In genomic region chr10:67094922-67095321, GRCm38 (mm10) we compare ENCODE assay signal across 11 mouse cellular contexts. TPM values are rescaled to one million over a fixed set of nuclear protein-coding genes. Genes with fewer than 3 reads are reported as not detected.
DNase-seq lines count a peak whose midpoint lies in the region; ATAC-seq and TF ChIP-seq lines count a peak whose summit lies in the region.
"Had no signal": no experiment of that assay in that cellular context is flagged by ENCODE, and none has a peak within 500 bp of the region (broad histone marks: within the 10 kb centered on the region; RNA-seq: fewer than 3 reads in every experiment).

No protein-coding gene starts in this region.

- H3K27ac ChIP-seq in limb, embryonic 13.5 days: no peak overlapping the region
- H3K27ac ChIP-seq in limb, embryonic 10.5 days: no peak overlapping the region
- H3K27ac ChIP-seq in forebrain, embryonic 16.5 days (ENCODE audit: low read length): no peak overlapping the region
- H3K27ac ChIP-seq in intestine, embryonic 16.5 days (ENCODE audit: low read length): peak overlapping the region; percentile 61
- H3K27ac ChIP-seq in stomach, embryonic 16.5 days (ENCODE audit: low read length): peak overlapping the region; percentile 25
- no peak overlapping the region for H3K27ac ChIP-seq in left cerebral cortex, adult 2 months

- H3K4me3 ChIP-seq in limb, embryonic 13.5 days: peak overlapping the region; percentile 89; the same call in 1 of the 2 replicates
- no peak overlapping the region for H3K4me3 ChIP-seq in limb, embryonic 10.5 days
- H3K4me3 ChIP-seq in forebrain, embryonic 16.5 days (replicated peaks; ENCODE audit: low read length): no peak overlapping the region
- H3K4me3 ChIP-seq in intestine, embryonic 16.5 days (ENCODE audit: low read length): no peak overlapping the region
- no peak overlapping the region for H3K4me3 ChIP-seq in stomach, embryonic 16.5 days (replicated peaks; ENCODE audit: low read length)
- H3K4me3 ChIP-seq in left cerebral cortex, adult 2 months: no peak overlapping the region

- intact Hi-C loops in left cerebral cortex, adult 2 months (cut with DNase I): loop anchor here (5.0 kb wide), 4 partner anchors 38 to 173 kb away; no protein-coding TSS in a partner anchor

- no peak for ATAC-seq in limb, embryonic 13.5 days (ENCODE audit: low FRiP score, low read depth)
- ATAC-seq in forebrain, embryonic 16.5 days: no peak
- peak; percentile 12; the same call in 1 of the 2 replicates for ATAC-seq in intestine, embryonic 16.5 days
- ATAC-seq in stomach, embryonic 16.5 days (ENCODE audit: insufficient read depth, low FRiP score): no peak
- ATAC-seq: activated CD4-positive, CD25-positive, alpha-beta regulatory T cell, adult 4 months; liver, postnatal 0 days had no signal

- peaks cover 26% of the 10 kb centered on the region for H3K4me1 ChIP-seq in limb, embryonic 13.5 days
- H3K4me1 ChIP-seq in limb, embryonic 10.5 days: peaks cover 35% of the 10 kb centered on the region
- H3K4me1 ChIP-seq in forebrain, embryonic 16.5 days (replicated peaks; ENCODE audit: control insufficient read depth, insufficient read depth, low read length): peaks cover 29% of the 10 kb centered on the region
- peaks cover 25% of the 10 kb centered on the region for H3K4me1 ChIP-seq in intestine, embryonic 16.5 days (ENCODE audit: control insufficient read depth, insufficient read depth, low read length)
- H3K4me1 ChIP-seq in stomach, embryonic 16.5 days (ENCODE audit: control insufficient read depth, insufficient read depth, low read length): peaks cover 29% of the 10 kb centered on the region

- H3K9me3 ChIP-seq in limb, embryonic 13.5 days: no peaks in the 10 kb centered on the region
- H3K9me3 ChIP-seq in limb, embryonic 10.5 days (replicated peaks): no peaks in the 10 kb centered on the region
- no peaks in the 10 kb centered on the region for H3K9me3 ChIP-seq in forebrain, embryonic 16.5 days (ENCODE audit: control insufficient read depth, low read length)
- no peaks in the 10 kb centered on the region for H3K9me3 ChIP-seq in intestine, embryonic 16.5 days (ENCODE audit: control insufficient read depth, low read length)
- H3K9me3 ChIP-seq in stomach, embryonic 16.5 days (replicated peaks; ENCODE audit: control insufficient read depth, low read length): no peaks in the 10 kb centered on the region

- H3K4me2 ChIP-seq in limb, embryonic 13.5 days (replicated peaks): no peak overlapping the region; the same call in 1 of the 2 replicates
- peak overlapping the region; percentile 63; the same call in 1 of the 2 replicates for H3K4me2 ChIP-seq in forebrain, embryonic 16.5 days (ENCODE audit: low read length)
- H3K4me2 ChIP-seq in intestine, embryonic 16.5 days (ENCODE audit: low read depth, low read length): no peak overlapping the region; the same call in 1 of the 2 replicates
- H3K4me2 ChIP-seq in stomach, embryonic 16.5 days (ENCODE audit: low read depth, low read length): peak overlapping the region; percentile 78

- 89% methylated on average over 7 of the region's 7 CpGs for WGBS in limb, embryonic 13.5 days
- 93% methylated on average over 7 of the region's 7 CpGs for WGBS in limb, embryonic 10.5 days
- WGBS in forebrain, embryonic 16.5 days: 85% methylated on average over 7 of the region's 7 CpGs
- 68% methylated on average over 7 of the region's 7 CpGs for WGBS in intestine, embryonic 16.5 days
- 68% methylated on average over 7 of the region's 7 CpGs for WGBS in stomach, embryonic 16.5 days

- H3K9ac ChIP-seq in limb, embryonic 13.5 days: no peak overlapping the region
- no peak overlapping the region for H3K9ac ChIP-seq in forebrain, embryonic 16.5 days (replicated peaks; ENCODE audit: low read depth, low read length)
- no peak overlapping the region for H3K9ac ChIP-seq in intestine, embryonic 16.5 days (ENCODE audit: low read depth, low read length)
- no peak overlapping the region for H3K9ac ChIP-seq in stomach, embryonic 16.5 days (ENCODE audit: low read length)
- H3K9ac ChIP-seq: liver, postnatal 0 days had no signal

- H3K27me3 ChIP-seq in limb, embryonic 13.5 days: no peaks in the 10 kb centered on the region
- no peaks in the 10 kb centered on the region for H3K27me3 ChIP-seq in limb, embryonic 10.5 days (ENCODE audit: low read depth, poor library complexity, severe bottlenecking)
- no peaks in the 10 kb centered on the region for H3K27me3 ChIP-seq in forebrain, embryonic 16.5 days (replicated peaks; ENCODE audit: control insufficient read depth, insufficient read depth, low read length)
- no peaks in the 10 kb centered on the region for H3K27me3 ChIP-seq in intestine, embryonic 16.5 days (replicated peaks; ENCODE audit: control insufficient read depth, insufficient read depth, low read length)
- no peaks in the 10 kb centered on the region for H3K27me3 ChIP-seq in stomach, embryonic 16.5 days (ENCODE audit: control insufficient read depth, insufficient read depth, low read length)

- DNase-seq in limb, embryonic 10.5 days (ENCODE audit: low spot score): no peak
- no peak for DNase-seq in left cerebral cortex, adult 2 months (ENCODE audit: extremely low spot score in 1 of 2, low spot score in 2 of 2)
- no peak for DNase-seq in layer of hippocampus, adult 8-10 months (ENCODE audit: low spot score in 2 of 2)
- DNase-seq: cerebellum, adult 11-12 months; liver, postnatal 0 days; right cerebral cortex, postnatal 25 days had no signal

- no peak for TF ChIP-seq CTCF in left cerebral cortex, adult 2 months (IDR thresholded peaks at IDR 0.05)

- no peaks in the 10 kb centered on the region for H3K36me3 ChIP-seq in limb, embryonic 13.5 days
- peaks cover 6% of the 10 kb centered on the region for H3K36me3 ChIP-seq in limb, embryonic 10.5 days
- H3K36me3 ChIP-seq in forebrain, embryonic 16.5 days (ENCODE audit: control insufficient read depth, insufficient read depth): no peaks in the 10 kb centered on the region
- no peaks in the 10 kb centered on the region for H3K36me3 ChIP-seq in intestine, embryonic 16.5 days (ENCODE audit: control insufficient read depth, insufficient read depth, low read length)
- no peaks in the 10 kb centered on the region for H3K36me3 ChIP-seq in stomach, embryonic 16.5 days (ENCODE audit: control insufficient read depth, insufficient read depth, low read length)

RNA-seq across cellular contexts. Expression of gene Jmjd1c, which starts 1.0 kb away (rescaled TPM):
- 47.3 and 52.4 TPM in 2 replicates for polyA plus RNA-seq in limb, embryonic 13.5 days (2015; fragmentation: Nextera tagmentation; extraction: Ambion mirVana)
- polyA plus RNA-seq in limb, embryonic 10.5 days (2016; fragmentation: Nextera tagmentation; extraction: Ambion mirVana): 27.6 and 31.6 TPM in 2 replicates
- 51.8 and 55.2 TPM in 2 replicates for polyA plus RNA-seq in forebrain, embryonic 16.5 days (2015; fragmentation: Nextera tagmentation; extraction: Ambion mirVana)
- polyA plus RNA-seq in intestine, embryonic 16.5 days (2015; fragmentation: Nextera tagmentation; extraction: Ambion mirVana): 21.9 and 22.2 TPM in 2 replicates
- 26.7 and 30.3 TPM in 2 replicates for polyA plus RNA-seq in stomach, embryonic 16.5 days (2015; fragmentation: Nextera tagmentation; extraction: Ambion mirVana)
- 100 to 1,000 TPM in 1 of 2 experiments, 10 to 100 TPM in 1; 86.3 to 102 TPM for total RNA-seq in left cerebral cortex, adult 2 months (2021)
- 100 to 1,000 TPM in 2 of 4 experiments, 10 to 100 TPM in 2; 90.8 to 103 (median 98.5) TPM for total RNA-seq in layer of hippocampus, adult 8-10 months (2022)

RNA-seq across cellular contexts. Expression of gene Reep3, which starts 1.8 kb away (rescaled TPM):
- 48.6 and 50.3 TPM in 2 replicates for polyA plus RNA-seq in limb, embryonic 13.5 days (2015; fragmentation: Nextera tagmentation; extraction: Ambion mirVana)
- 17.8 and 22.2 TPM in 2 replicates for polyA plus RNA-seq in limb, embryonic 10.5 days (2016; fragmentation: Nextera tagmentation; extraction: Ambion mirVana)
- 34.9 and 39.3 TPM in 2 replicates for polyA plus RNA-seq in forebrain, embryonic 16.5 days (2015; fragmentation: Nextera tagmentation; extraction: Ambion mirVana)
- polyA plus RNA-seq in intestine, embryonic 16.5 days (2015; fragmentation: Nextera tagmentation; extraction: Ambion mirVana): 36.2 and 42.1 TPM in 2 replicates
- polyA plus RNA-seq in stomach, embryonic 16.5 days (2015; fragmentation: Nextera tagmentation; extraction: Ambion mirVana): 44.0 and 52.0 TPM in 2 replicates
- total RNA-seq in left cerebral cortex, adult 2 months (2021): 10 to 100 TPM; 16.6 to 17.8 TPM
- total RNA-seq in layer of hippocampus, adult 8-10 months (2022): 10 to 100 TPM; 21.0 to 24.7 (median 22.3) TPM

Comparison
In these comparisons a context has a peak if more than half of its experiments do, and no peak if none do; other contexts are left out.
1. H3K27ac ChIP-seq: peak in intestine, embryonic 16.5 days (single experiment) and stomach, embryonic 16.5 days (single experiment); none in limb, embryonic 13.5 days (single experiment), limb, embryonic 10.5 days (single experiment), forebrain, embryonic 16.5 days (single experiment) and left cerebral cortex, adult 2 months (single experiment).
2. H3K4me2 ChIP-seq: peak in forebrain, embryonic 16.5 days (single experiment) and stomach, embryonic 16.5 days (single experiment); none in limb, embryonic 13.5 days (single experiment) and intestine, embryonic 16.5 days (single experiment).